Mouse (Mus musculus) hindbrain, embryonic 14.5 days (tissue): Measurements from ENCODE around the gene P2rx3. TPM values are rescaled to one million over a fixed set of nuclear protein-coding genes. Genes with fewer than 3 reads are reported as not detected.

Source experiments
- ATAC-seq: fragments of 200-750 bp; cut with Nextera tagmentation; 2 replicates; pipeline ENCODE4 v1.8.0; 2017; ENCODE audit warnings: moderate number of reproducible peaks, mild to moderate bottlenecking, moderate TSS enrichment, moderate library complexity; ENCODE audit not compliant: low FRiP score
- DNase-seq: peaks from one replicate; pipeline ENCODE4 v3.0.0-alpha.2; 2015; ENCODE audit warnings: low spot score
- H3K27ac ChIP-seq: fragments of 300-500 bp; sonication (generic); 2 replicates; pipeline ENCODE4 v1.5.1; 2014; ENCODE audit warnings: mild to moderate bottlenecking, moderate library complexity
- H3K27me3 ChIP-seq: fragments of 300-500 bp; sonication (generic); 2 replicates; pipeline ENCODE4 v1.6.1; 2014; ENCODE audit warnings: mild to moderate bottlenecking, low read length, mixed read lengths; ENCODE audit not compliant: control insufficient read depth, insufficient read depth
- H3K36me3 ChIP-seq: fragments of 300-500 bp; sonication (generic); replicated peaks from 2 replicates; pipeline ENCODE4 v1.6.1; 2014; ENCODE audit not compliant: control insufficient read depth, insufficient read depth
- H3K4me1 ChIP-seq: fragments of 300-500 bp; sonication (generic); replicated peaks from 2 replicates; pipeline ENCODE4 v1.6.1; 2014; ENCODE audit warnings: antibody characterized with exemption, low read length, mixed read lengths; ENCODE audit not compliant: control insufficient read depth, insufficient read depth
- H3K4me2 ChIP-seq: fragments of 300-500 bp; sonication (generic); replicated peaks from 2 replicates; pipeline ENCODE4 v1.6.1; 2014; ENCODE audit warnings: mild to moderate bottlenecking, moderate library complexity
- H3K4me3 ChIP-seq: fragments of 300-500 bp; sonication (generic); replicated peaks from 2 replicates; pipeline ENCODE4 v1.5.1; 2014; ENCODE audit warnings: mild to moderate bottlenecking, low read length
- H3K9ac ChIP-seq: fragments of 300-500 bp; sonication (generic); 2 replicates; pipeline ENCODE4 v1.6.1; 2014
- H3K9me3 ChIP-seq: fragments of 300-500 bp; sonication (generic); 2 replicates; pipeline ENCODE4 v1.6.1; 2016; ENCODE audit warnings: low read length; ENCODE audit not compliant: control insufficient read depth
- WGBS: fragments of 180-500 bp; shearing (Covaris S2); extraction: QIAGEN DNeasy Blood & Tissue Kit; methylation state at CpG from one replicate; pipeline ENCODE4 v1.1.7; 2014; 5-methylcytosine and 5-hydroxymethylcytosine counted together
- polyA plus RNA-seq: library from polyadenylated mRNA; unstranded; fragments of >200 nt; fragmentation: Nextera tagmentation; extraction: Ambion mirVana; gene quantifications from 2 replicates; pipeline ENCODE4 v1.2.1, GENCODE M21; 2014

P2rx3 gene
- polyA plus RNA-seq, 1 experiment from 2014 or later, result 2.9 TPM

- DNase-seq (peak; percentile 61), ATAC-seq (peak; percentile 48; the same call in 1 of the 2 replicates)
- Histone ChIP-seq H3K9ac (no peak overlapping the region), H3K36me3 (no peaks in the 10 kb centered on the region), H3K27me3 (no peaks in the 10 kb centered on the region), H3K4me3 (no peak overlapping the region), H3K27ac (no peak overlapping the region), H3K4me2 (no peak overlapping the region), H3K9me3 (no peaks in the 10 kb centered on the region), H3K4me1 (no peaks in the 10 kb centered on the region)
- 34% methylated on average over 4 of the region's 4 CpGs for WGBS
Observed at GRCm38 (mm10) chr2:85007729-85008128, 29.5 kb downstream of the P2rx3 start.

GRCm38 (mm10) chr2:85006600-85006999 lies 30.7 kb downstream of the P2rx3 start:
- 84% methylated on average over 7 of the region's 7 CpGs for WGBS

GRCm38 (mm10) chr2:85004341-85004740 lies 32.9 kb downstream of the P2rx3 start:
- Histone ChIP-seq H3K9me3 (no peaks in the 10 kb centered on the region), H3K4me1 (no peaks in the 10 kb centered on the region), H3K27ac (no peak overlapping the region), H3K9ac (no peak overlapping the region), H3K4me3 (no peak overlapping the region), H3K36me3 (no peaks in the 10 kb centered on the region), H3K4me2 (no peak overlapping the region), H3K27me3 (no peaks in the 10 kb centered on the region)
- ATAC-seq (no peak), DNase-seq (no peak)
- 86% methylated on average over 4 of the region's 4 CpGs for WGBS

More at GRCm38 (mm10) chr2:85006600-85006999, 30.7 kb downstream of the P2rx3 start:
- Histone ChIP-seq H3K4me2 (no peak overlapping the region), H3K4me3 (no peak overlapping the region), H3K9me3 (no peaks in the 10 kb centered on the region), H3K9ac (no peak overlapping the region), H3K4me1 (no peaks in the 10 kb centered on the region), H3K27me3 (no peaks in the 10 kb centered on the region), H3K36me3 (no peaks in the 10 kb centered on the region), H3K27ac (no peak overlapping the region)
- DNase-seq (no peak), ATAC-seq (no peak)

GRCm38 (mm10) chr2:85002575-85002974 lies 34.7 kb downstream of the P2rx3 start:
- Histone ChIP-seq H3K4me1 (no peaks in the 10 kb centered on the region), H3K4me2 (no peak overlapping the region), H3K27me3 (no peaks in the 10 kb centered on the region), H3K9me3 (no peaks in the 10 kb centered on the region), H3K27ac (no peak overlapping the region), H3K9ac (no peak overlapping the region), H3K36me3 (no peaks in the 10 kb centered on the region), H3K4me3 (no peak overlapping the region)
- ATAC-seq (no peak), DNase-seq (no peak)
- 86% methylated on average over 8 of the region's 8 CpGs for WGBS

- Histone ChIP-seq H3K4me3 (no peak overlapping the region), H3K36me3 (no peaks in the 10 kb centered on the region), H3K27ac (no peak overlapping the region), H3K9ac (no peak overlapping the region), H3K4me2 (no peak overlapping the region), H3K4me1 (no peaks in the 10 kb centered on the region), H3K27me3 (no peaks in the 10 kb centered on the region), H3K9me3 (no peaks in the 10 kb centered on the region)
- ATAC-seq (no peak), DNase-seq (no peak)
- 65% methylated on average over 13 of the region's 13 CpGs for WGBS
Observed at GRCm38 (mm10) chr2:85001497-85001896, 35.8 kb downstream of the P2rx3 start.

- Histone ChIP-seq H3K36me3 (no peaks in the 10 kb centered on the region), H3K27me3 (no peaks in the 10 kb centered on the region), H3K9me3 (no peaks in the 10 kb centered on the region), H3K4me3 (no peak overlapping the region), H3K4me1 (no peaks in the 10 kb centered on the region), H3K4me2 (no peak overlapping the region), H3K9ac (no peak overlapping the region), H3K27ac (no peak overlapping the region)
- DNase-seq (no peak), ATAC-seq (no peak)
- 93% methylated on average over 3 of the region's 3 CpGs for WGBS
Observed at GRCm38 (mm10) chr2:84999486-85000181, 37.6 kb downstream of the P2rx3 start.

- Histone ChIP-seq H3K27me3 (no peaks in the 10 kb centered on the region), H3K27ac (no peak overlapping the region), H3K36me3 (no peaks in the 10 kb centered on the region), H3K9me3 (no peaks in the 10 kb centered on the region), H3K9ac (no peak overlapping the region), H3K4me1 (no peaks in the 10 kb centered on the region), H3K4me3 (no peak overlapping the region), H3K4me2 (no peak overlapping the region)
- WGBS, result 91% methylated on average over 2 of the region's 2 CpGs
- ATAC-seq (no peak), DNase-seq (no peak)
Observed at GRCm38 (mm10) chr2:84996376-84996775, 40.9 kb downstream of the P2rx3 start.

GRCm38 (mm10) chr2:84987930-84988329 lies 49.3 kb downstream of the P2rx3 start, which contains the start of gene Prg3:
Gene Prg3, plus strand, starts transcription at chr2:84988215.
- 89% methylated on average over 1 of the region's 1 CpGs for WGBS
- H3K9ac ChIP-seq, result no peak within 1 kb of the TSS
- H3K4me1 ChIP-seq, result no peaks in the 10 kb centered on the region
- H3K27ac ChIP-seq, result no peak within 1 kb of the TSS
- no peaks in the 10 kb centered on the region for H3K9me3 ChIP-seq
- ATAC-seq, result no peak
- H3K4me3 ChIP-seq, result no peak within 1 kb of the TSS
- DNase-seq, result no peak
- no peaks in the 10 kb centered on the region for H3K27me3 ChIP-seq
- H3K4me2 ChIP-seq, result no peak within 1 kb of the TSS
- no peaks in the 10 kb centered on the region for H3K36me3 ChIP-seq

- 57% methylated on average over 1 of the region's 1 CpGs for WGBS
- no peak within 1 kb of the TSS for H3K27ac ChIP-seq
- H3K4me3 ChIP-seq, result no peak within 1 kb of the TSS
- H3K4me1 ChIP-seq, result no peaks in the 10 kb centered on the region
- H3K27me3 ChIP-seq, result no peaks in the 10 kb centered on the region
- no peak within 1 kb of the TSS for H3K9ac ChIP-seq
- H3K4me2 ChIP-seq, result no peak within 1 kb of the TSS
- no peaks in the 10 kb centered on the region for H3K9me3 ChIP-seq
- no peaks in the 10 kb centered on the region for H3K36me3 ChIP-seq
- DNase-seq, result no peak
- ATAC-seq, result no peak
Observed at GRCm38 (mm10) chr2:84980188-84980587, 57.1 kb downstream of the P2rx3 start, which contains the start of gene Prg2. Gene Prg2, plus strand, starts transcription at chr2:84980461.
